Mouse (Mus musculus): ENCODE results near the gene Gtf2f1. TPM values are rescaled to one million over a fixed set of nuclear protein-coding genes. Genes with fewer than 3 reads are reported as not detected.
A peak's percentile ranks its signal among the peaks of the same experiment; 100 is the strongest.

Gtf2f1 gene
- total and polyA plus RNA-seq, 3 experiments, result 145 to 171 TPM; not detected in 1

GRCm38 (mm10) chr17:57059486-57059977 lies 48.4 kb upstream of the Gtf2f1 start, which contains the start of gene Slc25a23:
Gene Slc25a23 (minus strand): TSS chr17:57059863.
- Histone ChIP-seq H3K36me3 (ENCODE audit: control insufficient read depth in 1 of 2, insufficient read depth in 2 of 2, low read length in 2 of 2) (peaks cover 0 to 8% of the 10 kb centered on the region in 2 experiments; a peak in 1 of 4 replicates), H3K9me3 (replicated peaks; ENCODE audit: insufficient read depth, low read length) (no peaks in the 10 kb centered on the region), H3K9ac (ENCODE audit: control insufficient read depth, low read depth, low read length, poor library complexity, severe bottlenecking) (peak within 1 kb of the TSS; percentile 90), H3K27ac (ENCODE audit: control insufficient read depth, low read depth, low read length) (peak within 1 kb of the TSS; percentile 67), H3K27me3 (ENCODE audit: control insufficient read depth in 1 of 2, insufficient read depth in 2 of 2, low read length in 2 of 2) (no peaks in the 10 kb centered on the region), H3K79me2 (ENCODE audit: control insufficient read depth, insufficient read depth, low read length, poor library complexity) (peaks cover 6% of the 10 kb centered on the region), H3K4me3 (ENCODE audit: control insufficient read depth in 1 of 2, insufficient read depth in 1 of 2, low read depth in 2 of 2, low read length in 2 of 2) (peak within 1 kb of the TSS; percentile 51 to 67), H3K4me1 (ENCODE audit: control insufficient read depth in 1 of 2, insufficient read depth in 2 of 2, low read length in 2 of 2) (peaks cover 2 to 18% of the 10 kb centered on the region in 2 experiments; a peak in 3 of 4 replicates)
- peak; percentile 88 for DNase-seq (ENCODE audit: low read depth, low spot score)
- no peak for TF ChIP-seq CHD2 (IDR thresholded peaks at IDR 0.05; ENCODE audit: low read length)
- no peak for TF ChIP-seq CTCF (IDR thresholded peaks at IDR 0.05 in 2 of 3, conservative IDR thresholded peaks at IDR 0.05 in 1 of 3; ENCODE audit: control insufficient read depth in 1 of 3, insufficient read depth in 1 of 3, low read depth in 2 of 3, low read length in 3 of 3, poor library complexity in 1 of 3, severe bottlenecking in 1 of 3)
- no peak for TF ChIP-seq MYB (IDR thresholded peaks at IDR 0.05; ENCODE audit: low read depth, low read length)
- no peak for TF ChIP-seq NRF1 (IDR thresholded peaks at IDR 0.05; ENCODE audit: insufficient read depth, low read depth, low read length, poor library complexity, severe bottlenecking)
- TF ChIP-seq MAFK (IDR thresholded peaks at IDR 0.05; ENCODE audit: borderline replicate concordance, low read depth, low read length), result no peak
- peak; percentile 22; the same call in 1 of the 2 replicates for TF ChIP-seq MAZ (IDR thresholded peaks at IDR 0.05; ENCODE audit: low read depth, low read length)
- no peak for TF ChIP-seq TAL1 (IDR thresholded peaks at IDR 0.05; ENCODE audit: low read length)
- no peak for TF ChIP-seq TBP (IDR thresholded peaks at IDR 0.05; ENCODE audit: low read depth, low read length)
- TF ChIP-seq MAX (IDR thresholded peaks at IDR 0.05; ENCODE audit: low read length), result peak; percentile 60; the same call in 1 of the 2 replicates
- no peak for TF ChIP-seq USF1 (IDR thresholded peaks at IDR 0.05; ENCODE audit: low read depth, low read length)
- no peak for TF ChIP-seq KAT2A (conservative IDR thresholded peaks at IDR 0.05; ENCODE audit: low read depth, low read length)
- no peak for TF ChIP-seq ZKSCAN1 (IDR thresholded peaks at IDR 0.05; ENCODE audit: low read depth, low read length)
- peak; percentile 50; the same call in 1 of the 2 replicates for TF ChIP-seq NELFE (IDR thresholded peaks at IDR 0.05; ENCODE audit: low read depth, low read length)
- no peak for TF ChIP-seq CHD1 (IDR thresholded peaks at IDR 0.05; ENCODE audit: low read depth, low read length)
- TF ChIP-seq JUND (IDR thresholded peaks at IDR 0.05; ENCODE audit: low read depth, low read length), result no peak
- 0 out of 2 replicates have a peak, but pooled peaks have one; percentile 24 for TF ChIP-seq MYC (IDR thresholded peaks at IDR 0.05; ENCODE audit: low read depth, low read length)
- TF ChIP-seq USF2 (IDR thresholded peaks at IDR 0.05; ENCODE audit: borderline replicate concordance in 1 of 2, insufficient read depth in 1 of 2, low read depth in 1 of 2, low read length in 2 of 2), result no peak
- no peak for TF ChIP-seq SMC3 (IDR thresholded peaks at IDR 0.05; ENCODE audit: low read depth, low read length)
- TF ChIP-seq ELF1 (IDR thresholded peaks at IDR 0.05; ENCODE audit: low read depth, low read length), result no peak
- peak in 1 of 2 experiments; percentile 65; a peak in 3 of 4 replicates for TF ChIP-seq POLR2A (IDR thresholded peaks at IDR 0.05; ENCODE audit: control insufficient read depth in 1 of 2, insufficient read depth in 1 of 2, low read depth in 1 of 2, low read length in 2 of 2, poor library complexity in 1 of 2)
- TF ChIP-seq TCF12 (IDR thresholded peaks at IDR 0.05; ENCODE audit: low read depth, low read length), result no peak
- no peak for TF ChIP-seq POLR2AphosphoS2 (IDR thresholded peaks at IDR 0.05; ENCODE audit: low read length)
- TF ChIP-seq GABPA (IDR thresholded peaks at IDR 0.05; ENCODE audit: low read depth, low read length), result no peak
- TF ChIP-seq ETS1 (IDR thresholded peaks at IDR 0.05; ENCODE audit: low read depth, low read length), result no peak
- TF ChIP-seq UBTF (IDR thresholded peaks at IDR 0.05; ENCODE audit: borderline replicate concordance, insufficient read depth, low read depth, low read length), result no peak
- no peak for TF ChIP-seq RCOR1 (IDR thresholded peaks at IDR 0.05; ENCODE audit: low read depth, low read length)
- no peak for TF ChIP-seq HCFC1 (IDR thresholded peaks at IDR 0.05; ENCODE audit: low read depth, low read length)
